Comparison of ENCODE assay signal across 15 mouse cellular contexts in the genomic region with DNA sequence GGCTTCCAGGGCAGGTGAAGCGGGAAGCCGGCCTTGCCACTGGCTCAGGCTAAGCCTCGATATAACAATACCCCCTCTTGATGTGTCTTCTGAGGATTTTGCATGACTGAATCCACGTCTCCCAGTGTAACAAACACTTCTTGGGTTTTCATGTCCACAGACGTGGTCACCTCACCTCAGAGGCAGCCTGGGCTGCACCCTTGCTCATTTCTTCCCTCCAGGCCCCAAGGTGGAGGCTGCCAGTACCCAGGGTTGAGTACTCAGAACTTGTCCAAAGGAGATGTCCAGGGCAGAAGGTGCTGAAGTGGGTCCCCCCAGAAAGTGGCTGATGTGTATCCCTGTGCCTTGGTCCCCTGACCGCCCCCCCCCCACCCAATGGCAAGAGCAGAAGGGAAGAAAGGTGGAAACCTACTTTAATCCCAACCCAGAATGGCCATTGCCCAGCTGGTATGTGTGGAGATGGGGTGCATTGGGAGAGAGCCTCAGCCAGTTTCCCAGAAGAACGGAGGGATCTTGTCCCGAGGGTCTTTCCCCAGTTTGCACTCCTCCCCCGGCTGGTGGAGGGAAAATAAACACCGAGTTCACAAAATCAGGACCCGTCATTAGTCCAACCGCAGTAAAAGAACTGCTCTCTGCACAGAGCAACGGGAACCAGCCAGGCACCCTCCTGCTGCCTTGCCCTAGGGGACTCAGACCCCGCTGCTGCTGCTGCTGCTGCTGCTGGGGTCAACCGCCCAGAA. TPM values are rescaled to one million over a fixed set of nuclear protein-coding genes. Genes with fewer than 3 reads are reported as not detected.
A peak's percentile ranks its signal among the peaks of the same experiment; 100 is the strongest.
DNase-seq lines count a peak whose midpoint lies in the region; ATAC-seq and TF ChIP-seq lines count a peak whose summit lies in the region.
"Had no signal": no experiment of that assay in that cellular context is flagged by ENCODE, and none has a peak within 500 bp of the region (broad histone marks: within the 10 kb centered on the region; RNA-seq: fewer than 3 reads in every experiment).

No protein-coding gene starts in this region.

- no peak for TF ChIP-seq CTCF in lung, embryonic 14.5 days (IDR thresholded peaks at IDR 0.05; ENCODE audit: low read depth)
- no peak for TF ChIP-seq CTCF in small intestine, adult 2 months (IDR thresholded peaks at IDR 0.05; ENCODE audit: extremely low read depth, insufficient read length, insufficient replicate concordance, low read depth, low read length)

- peaks cover 3% of the 10 kb centered on the region; the same call in 1 of the 2 replicates for H3K4me1 ChIP-seq in lung, embryonic 14.5 days (ENCODE audit: insufficient read depth)
- H3K4me1 ChIP-seq in embryonic facial prominence, embryonic 13.5 days, result peaks cover 28% of the 10 kb centered on the region
- H3K4me1 ChIP-seq in small intestine, adult 2 months (ENCODE audit: control insufficient read depth, insufficient read depth, insufficient read length, low read length), result no peaks in the 10 kb centered on the region; the same call in 1 of the 2 replicates
- H3K4me1 ChIP-seq in forebrain, embryonic 12.5 days, result peaks cover 12% of the 10 kb centered on the region
- H3K4me1 ChIP-seq: liver, embryonic 13.5 days had no signal

- H3K36me3 ChIP-seq in lung, embryonic 14.5 days (ENCODE audit: insufficient read depth), result peaks cover 28% of the 10 kb centered on the region
- no peaks in the 10 kb centered on the region for H3K36me3 ChIP-seq in embryonic facial prominence, embryonic 13.5 days
- no peaks in the 10 kb centered on the region for H3K36me3 ChIP-seq in small intestine, adult 2 months (ENCODE audit: control insufficient read depth, insufficient read depth, low read length)
- no peaks in the 10 kb centered on the region for H3K36me3 ChIP-seq in forebrain, embryonic 12.5 days (replicated peaks)
- H3K36me3 ChIP-seq: heart, embryonic 15.5 days; liver, embryonic 13.5 days had no signal

- no peak for TF ChIP-seq POLR2A in small intestine, adult 2 months (IDR thresholded peaks at IDR 0.05; ENCODE audit: low read depth, low read length)

- peak overlapping the region; percentile 68; the same call in 1 of the 2 replicates for H3K27ac ChIP-seq in lung, embryonic 14.5 days (ENCODE audit: low read depth)
- H3K27ac ChIP-seq in embryonic facial prominence, embryonic 13.5 days, result no peak overlapping the region
- H3K27ac ChIP-seq in small intestine, adult 2 months (ENCODE audit: insufficient read depth, low read depth, low read length), result peak overlapping the region; percentile 50
- no peak overlapping the region for H3K27ac ChIP-seq in forebrain, embryonic 12.5 days
- H3K27ac ChIP-seq: heart, embryonic 15.5 days; liver, embryonic 13.5 days had no signal

- DNase-seq in embryo, embryonic 10.5 days (ENCODE audit: low spot score), result peak; percentile 43
- no peak for DNase-seq in embryo, embryonic 11 days
- DNase-seq in lung, embryonic 14.5 days, result no peak
- no peak for DNase-seq in lung, postnatal 25 days (ENCODE audit: low spot score)
- DNase-seq in left cerebral cortex, adult 11 months (ENCODE audit: low spot score), result no peak
- DNase-seq: adrenal gland, postnatal 14 days; cerebellum, adult 9-10 months; liver, embryonic 13.5 days; retina, postnatal 1 day; thymus, postnatal 25 days had no signal

- peak overlapping the region; percentile 69 for H3K4me2 ChIP-seq in lung, embryonic 14.5 days
- peak overlapping the region; percentile 14; the same call in 1 of the 2 replicates for H3K4me2 ChIP-seq in embryonic facial prominence, embryonic 13.5 days
- H3K4me2 ChIP-seq in forebrain, embryonic 12.5 days, result no peak overlapping the region

- 17% methylated on average over 15 of the region's 15 CpGs for WGBS in lung, embryonic 14.5 days
- 2% methylated on average over 15 of the region's 15 CpGs for WGBS in embryonic facial prominence, embryonic 13.5 days
- WGBS in small intestine, adult 2 months, result 12% methylated on average over 15 of the region's 15 CpGs
- WGBS in forebrain, embryonic 12.5 days, result under 1% methylated on average over 15 of the region's 15 CpGs

- peak overlapping the region; percentile 29 for H3K4me3 ChIP-seq in lung, embryonic 14.5 days (ENCODE audit: low read depth, low read length)
- H3K4me3 ChIP-seq in embryonic facial prominence, embryonic 13.5 days, result 0 out of 2 replicates have a peak overlapping the region, but pooled peaks have one; percentile 13
- H3K4me3 ChIP-seq in small intestine, adult 2 months (ENCODE audit: low read depth, low read length), result peak overlapping the region; percentile 46; the same call in 1 of the 2 replicates
- H3K4me3 ChIP-seq in forebrain, embryonic 12.5 days (replicated peaks), result no peak overlapping the region

- peak overlapping the region; percentile 42 for H3K9ac ChIP-seq in lung, embryonic 14.5 days
- no peak overlapping the region for H3K9ac ChIP-seq in embryonic facial prominence, embryonic 13.5 days
- H3K9ac ChIP-seq in forebrain, embryonic 12.5 days, result no peak overlapping the region
- H3K9ac ChIP-seq: liver, embryonic 13.5 days had no signal

- no peaks in the 10 kb centered on the region for H3K9me3 ChIP-seq in lung, embryonic 14.5 days (ENCODE audit: low read depth, low read length)
- no peaks in the 10 kb centered on the region for H3K9me3 ChIP-seq in embryonic facial prominence, embryonic 13.5 days
- no peaks in the 10 kb centered on the region for H3K9me3 ChIP-seq in forebrain, embryonic 12.5 days
- H3K9me3 ChIP-seq: heart, embryonic 15.5 days; liver, embryonic 13.5 days had no signal

- ATAC-seq in lung, embryonic 14.5 days (ENCODE audit: insufficient read depth), result no peak
- no peak for ATAC-seq in embryonic facial prominence, embryonic 13.5 days (ENCODE audit: insufficient number of reproducible peaks, insufficient read depth, low FRiP score, low TSS enrichment, low read depth)
- ATAC-seq in forebrain, embryonic 12.5 days (ENCODE audit: low FRiP score), result no peak
- ATAC-seq: hindbrain, embryonic 16.5 days had no signal

- peaks cover 67% of the 10 kb centered on the region for H3K27me3 ChIP-seq in lung, embryonic 14.5 days (ENCODE audit: insufficient read depth, low read length)
- peaks cover 100% of the 10 kb centered on the region for H3K27me3 ChIP-seq in embryonic facial prominence, embryonic 13.5 days
- H3K27me3 ChIP-seq in small intestine, adult 2 months (ENCODE audit: control insufficient read depth, insufficient read depth, low read length), result peaks cover 36% of the 10 kb centered on the region
- H3K27me3 ChIP-seq in forebrain, embryonic 12.5 days, result peaks cover 100% of the 10 kb centered on the region

RNA-seq across cellular contexts. Expression of gene Foxf1, which starts 9.9 kb away (rescaled TPM):
- polyA plus RNA-seq in lung, embryonic 14.5 days (2014; fragmentation: Nextera tagmentation; extraction: Ambion mirVana), result 167 and 180 TPM in 2 replicates
- polyA plus RNA-seq in embryonic facial prominence, embryonic 13.5 days (2015; fragmentation: Nextera tagmentation; extraction: Ambion mirVana), result 10.7 and 15.1 TPM in 2 replicates
- polyA plus RNA-seq in small intestine, adult 2 months (2012; rRNA removed), result 28.2 and 49.6 TPM in 2 replicates
- 0.08 and 1.0 TPM in 2 replicates for polyA plus RNA-seq in forebrain, embryonic 12.5 days (2016; fragmentation: Nextera tagmentation; extraction: Ambion mirVana)

RNA-seq across cellular contexts. Expression of gene Mthfsd, which starts 33.9 kb away (rescaled TPM):
- polyA plus RNA-seq in lung, embryonic 14.5 days (2014; fragmentation: Nextera tagmentation; extraction: Ambion mirVana), result 57.6 and 63.1 TPM in 2 replicates
- polyA plus RNA-seq in embryonic facial prominence, embryonic 13.5 days (2015; fragmentation: Nextera tagmentation; extraction: Ambion mirVana), result 60.5 and 70.5 TPM in 2 replicates
- 22.6 and 23.4 TPM in 2 replicates for polyA plus RNA-seq in small intestine, adult 2 months (2012; rRNA removed)
- 55.0 and 60.2 TPM in 2 replicates for polyA plus RNA-seq in forebrain, embryonic 12.5 days (2016; fragmentation: Nextera tagmentation; extraction: Ambion mirVana)

RNA-seq across cellular contexts. Expression of gene Foxc2, which starts 41.7 kb away (rescaled TPM):
- polyA plus RNA-seq in lung, embryonic 14.5 days (2014; fragmentation: Nextera tagmentation; extraction: Ambion mirVana), result 1.1 and 1.9 TPM in 2 replicates
- polyA plus RNA-seq in embryonic facial prominence, embryonic 13.5 days (2015; fragmentation: Nextera tagmentation; extraction: Ambion mirVana), result 3.2 and 3.3 TPM in 2 replicates
- polyA plus RNA-seq in small intestine, adult 2 months (2012; rRNA removed), result 0.53 and 0.63 TPM in 2 replicates
- 3.3 and 4.6 TPM in 2 replicates for polyA plus RNA-seq in forebrain, embryonic 12.5 days (2016; fragmentation: Nextera tagmentation; extraction: Ambion mirVana)

RNA-seq across cellular contexts. Expression of gene Foxl1, which starts 53.5 kb away (rescaled TPM):
- polyA plus RNA-seq in lung, embryonic 14.5 days (2014; fragmentation: Nextera tagmentation; extraction: Ambion mirVana), result 6.8 and 7.9 TPM in 2 replicates
- polyA plus RNA-seq in embryonic facial prominence, embryonic 13.5 days (2015; fragmentation: Nextera tagmentation; extraction: Ambion mirVana), result 0.28 and 0.34 TPM in 2 replicates
- polyA plus RNA-seq in small intestine, adult 2 months (2012; rRNA removed), result 3.0 and 7.9 TPM in 2 replicates
- polyA plus RNA-seq in forebrain, embryonic 12.5 days (2016; fragmentation: Nextera tagmentation; extraction: Ambion mirVana), result 0.18 and 0.36 TPM in 2 replicates

Comparison
In these comparisons a context has a peak if more than half of its experiments do, and no peak if none do; other contexts are left out.
1. H3K27ac ChIP-seq: peak in lung, embryonic 14.5 days (single experiment) and small intestine, adult 2 months (single experiment); none in embryonic facial prominence, embryonic 13.5 days (single experiment) and forebrain, embryonic 12.5 days (single experiment).